8 mouse cellular contexts compared by ENCODE assay signal in the genomic region with DNA sequence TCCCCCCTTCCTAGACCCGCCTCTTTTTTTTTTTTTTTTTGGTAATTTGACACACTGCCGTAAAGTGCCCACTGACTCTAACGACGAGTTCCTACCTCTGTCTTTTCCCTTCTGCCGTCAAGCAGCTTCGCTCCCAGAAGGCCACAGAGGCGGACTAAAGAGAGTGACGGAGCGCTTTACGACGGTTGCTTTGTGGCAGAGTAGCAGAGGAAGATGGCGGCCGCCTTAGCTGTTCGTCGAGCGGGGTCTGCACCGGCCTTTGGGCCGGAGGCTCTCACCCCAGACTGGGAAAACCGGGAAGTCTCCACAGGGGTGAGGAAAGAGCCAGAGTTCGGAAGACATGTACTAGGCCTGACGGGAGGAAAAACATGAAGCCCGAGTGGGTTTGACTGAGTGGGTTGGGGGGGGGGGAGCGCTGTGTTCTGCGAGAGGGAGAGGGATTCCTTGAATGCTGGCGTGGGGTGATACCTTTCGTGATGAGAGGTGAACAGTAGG. TPM values are rescaled to one million over a fixed set of nuclear protein-coding genes. Genes with fewer than 3 reads are reported as not detected.
A peak's percentile ranks its signal among the peaks of the same experiment; 100 is the strongest.
DNase-seq lines count a peak whose midpoint lies in the region; ATAC-seq and TF ChIP-seq lines count a peak whose summit lies in the region.

A gene (plus strand): TSS at position 184 of the 495 bp plus-strand sequence.

- H3K9me3 ChIP-seq in embryonic facial prominence, embryonic 14.5 days (ENCODE audit: control insufficient read depth, low read length): no peaks in the 10 kb centered on the region
- H3K9me3 ChIP-seq in limb, embryonic 13.5 days: no peaks in the 10 kb centered on the region
- no peaks in the 10 kb centered on the region for H3K9me3 ChIP-seq in midbrain, embryonic 16.5 days (replicated peaks; ENCODE audit: control insufficient read depth, low read length, poor library complexity, severe bottlenecking)

- H3K4me1 ChIP-seq in embryonic facial prominence, embryonic 14.5 days (ENCODE audit: control insufficient read depth, insufficient read depth, low read length): peaks cover 8% of the 10 kb centered on the region
- peaks cover 3% of the 10 kb centered on the region for H3K4me1 ChIP-seq in heart, adult 2 months (ENCODE audit: control insufficient read depth, insufficient read depth, low read length)
- peaks cover 11% of the 10 kb centered on the region for H3K4me1 ChIP-seq in limb, embryonic 13.5 days
- H3K4me1 ChIP-seq in midbrain, embryonic 16.5 days (ENCODE audit: control insufficient read depth, insufficient read depth, low read length): peaks cover 5% of the 10 kb centered on the region

- no peaks in the 10 kb centered on the region for H3K79me2 ChIP-seq in heart, adult 2 months (replicated peaks; ENCODE audit: control insufficient read depth, insufficient read depth, low read length)

- H3K27ac ChIP-seq in embryonic facial prominence, embryonic 14.5 days (replicated peaks; ENCODE audit: low read depth, low read length): peak within 1 kb of the TSS; percentile 36; the same call in 1 of the 2 replicates
- peak within 1 kb of the TSS; percentile 71 for H3K27ac ChIP-seq in heart, adult 2 months
- H3K27ac ChIP-seq in limb, embryonic 13.5 days: peak within 1 kb of the TSS; percentile 52; the same call in 1 of the 2 replicates
- no peak within 1 kb of the TSS for H3K27ac ChIP-seq in midbrain, embryonic 16.5 days (ENCODE audit: low read length)

- peak within 1 kb of the TSS; percentile 79 for H3K4me2 ChIP-seq in embryonic facial prominence, embryonic 14.5 days (ENCODE audit: low read depth, low read length)
- H3K4me2 ChIP-seq in limb, embryonic 13.5 days (replicated peaks): peak within 1 kb of the TSS; percentile 88
- peak within 1 kb of the TSS; percentile 80 for H3K4me2 ChIP-seq in midbrain, embryonic 16.5 days (ENCODE audit: low read length)

- H3K27me3 ChIP-seq in embryonic facial prominence, embryonic 14.5 days (replicated peaks; ENCODE audit: control insufficient read depth, insufficient read depth, low read length): no peaks in the 10 kb centered on the region
- no peaks in the 10 kb centered on the region for H3K27me3 ChIP-seq in heart, adult 2 months (ENCODE audit: control insufficient read depth, insufficient read depth, low read length)
- 0 out of 2 replicates have a peak, but pooled peaks cover 6% of the 10 kb centered on the region for H3K27me3 ChIP-seq in limb, embryonic 13.5 days
- no peaks in the 10 kb centered on the region for H3K27me3 ChIP-seq in midbrain, embryonic 16.5 days (ENCODE audit: control insufficient read depth, insufficient read depth, low read depth, low read length)

- peak within 1 kb of the TSS; percentile 71 for H3K4me3 ChIP-seq in embryonic facial prominence, embryonic 14.5 days (ENCODE audit: low read depth, low read length)
- H3K4me3 ChIP-seq in heart, adult 2 months: peak within 1 kb of the TSS; percentile 72
- H3K4me3 ChIP-seq in limb, embryonic 13.5 days: peak within 1 kb of the TSS; percentile 70
- H3K4me3 ChIP-seq in midbrain, embryonic 16.5 days (ENCODE audit: low read depth, low read length): peak within 1 kb of the TSS; percentile 59

- under 1% methylated on average over 24 of the region's 26 CpGs for WGBS in embryonic facial prominence, embryonic 14.5 days
- under 1% methylated on average over 25 of the region's 26 CpGs for WGBS in heart, adult 2 months
- under 1% methylated on average over 26 of the region's 26 CpGs for WGBS in limb, embryonic 13.5 days
- under 1% methylated on average over 24 of the region's 26 CpGs for WGBS in midbrain, embryonic 16.5 days

- peak; percentile 95 for TF ChIP-seq POLR2A in heart, adult 2 months (IDR thresholded peaks at IDR 0.05; ENCODE audit: insufficient read depth, low read depth, low read length)

- ATAC-seq in embryonic facial prominence, embryonic 14.5 days (ENCODE audit: low read depth): peak; percentile 96
- ATAC-seq in limb, embryonic 13.5 days (ENCODE audit: low FRiP score, low read depth): peak; percentile 94
- peak; percentile 93 for ATAC-seq in midbrain, embryonic 16.5 days

- peak within 1 kb of the TSS; percentile 78 for H3K9ac ChIP-seq in embryonic facial prominence, embryonic 14.5 days (ENCODE audit: low read depth, low read length)
- H3K9ac ChIP-seq in heart, adult 2 months (ENCODE audit: low read depth, low read length): peak within 1 kb of the TSS; percentile 76
- peak within 1 kb of the TSS; percentile 77 for H3K9ac ChIP-seq in limb, embryonic 13.5 days
- peak within 1 kb of the TSS; percentile 64 for H3K9ac ChIP-seq in midbrain, embryonic 16.5 days (ENCODE audit: low read depth, low read length)

- intact Hi-C loops in heart, adult 2 months (cut with DNase I): loop anchor here (1.0 to 2.0 kb wide), 2 partner anchors 16 to 37 kb away; a partner anchor contains a TSS

- TF ChIP-seq CTCF in heart, adult 2 months (IDR thresholded peaks at IDR 0.05): no peak

- H3K36me3 ChIP-seq in embryonic facial prominence, embryonic 14.5 days (ENCODE audit: control insufficient read depth, insufficient read depth, low read length): peaks cover 35% of the 10 kb centered on the region
- peaks cover 2% of the 10 kb centered on the region for H3K36me3 ChIP-seq in heart, adult 2 months (ENCODE audit: control insufficient read depth, insufficient read depth, low read length)
- H3K36me3 ChIP-seq in limb, embryonic 13.5 days: peaks cover 38% of the 10 kb centered on the region
- H3K36me3 ChIP-seq in midbrain, embryonic 16.5 days (ENCODE audit: control insufficient read depth, insufficient read depth, low read length): peaks cover 14% of the 10 kb centered on the region

- peak; percentile 61; the same call in 1 of the 2 replicates for TF ChIP-seq EP300 in heart, adult 2 months (IDR thresholded peaks at IDR 0.05; ENCODE audit: insufficient read depth, low read depth, low read length)

- DNase-seq in 3T3-L1 (ENCODE audit: low read depth, low spot score): peak; percentile 98
- peak; percentile 56 to 80 for DNase-seq in adrenal gland, postnatal 4 days (ENCODE audit: low spot score in 2 of 2)
- peak; percentile 99 for DNase-seq in embryonic facial prominence, embryonic 14.5 days (ENCODE audit: low spot score)
- peak; percentile 90 to 93 for DNase-seq in heart, adult 2 months
- DNase-seq in kidney, adult 8-10 months: peak; percentile 93 to 96
- DNase-seq in spleen, postnatal 10 days (ENCODE audit: low spot score in 2 of 2): peak; percentile 82 to 94

RNA-seq across cellular contexts. Expression of the gene that starts here (rescaled TPM):
- total RNA-seq in adrenal gland, postnatal 4 days (2021): 100 to 1,000 TPM; 289 to 310 TPM
- 706 and 727 TPM in 2 replicates for polyA plus RNA-seq in embryonic facial prominence, embryonic 14.5 days (2014; fragmentation: Nextera tagmentation; extraction: Ambion mirVana)
- 100 to 1,000 TPM; 204 to 231 TPM for total RNA-seq in heart, adult 2 months (2021)
- 296 and 367 TPM in 2 replicates for polyA plus RNA-seq in heart, adult 2 months (2012; rRNA removed)
- polyA plus RNA-seq in limb, embryonic 13.5 days (2015; fragmentation: Nextera tagmentation; extraction: Ambion mirVana): 828 and 869 TPM in 2 replicates
- 719 and 737 TPM in 2 replicates for polyA plus RNA-seq in midbrain, embryonic 16.5 days (2015; fragmentation: Nextera tagmentation; extraction: Ambion mirVana)
